Mouse (Mus musculus): ENCODE data around the gene Rab29.

DNA sequence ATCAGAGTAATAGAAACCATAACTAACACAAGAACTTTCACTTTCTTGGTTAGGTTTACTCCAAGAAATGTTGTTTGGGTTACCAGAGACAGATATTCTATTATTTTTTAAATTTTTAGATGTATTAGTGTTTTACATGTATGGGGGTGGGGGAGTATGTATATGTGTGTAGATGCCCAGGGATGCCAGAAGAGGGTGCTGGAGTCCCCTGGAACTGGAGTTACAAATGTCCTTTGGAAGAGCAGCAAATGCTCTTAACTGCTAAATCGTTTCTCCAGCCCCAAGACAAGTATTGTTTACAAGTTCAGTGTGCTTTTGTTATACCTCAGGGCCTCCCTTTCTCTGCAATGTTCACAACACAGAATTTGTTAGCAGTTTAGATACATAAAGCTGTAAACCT is 38.5 kb downstream of the Rab29 start:
- TF ChIP-seq CTCF (IDR thresholded peaks at IDR 0.05; ENCODE audit: borderline replicate concordance, extremely low read depth, insufficient read depth, insufficient read length) (peak; percentile 35; the same call in 1 of the 2 replicates), POLR2A (IDR thresholded peaks at IDR 0.05; ENCODE audit: borderline replicate concordance, extremely low read depth, insufficient read depth, insufficient read length, poor library complexity, severe bottlenecking) (no peak)

Data from brain, embryonic 14.5 days (tissue).